8 mouse cellular contexts compared by ENCODE assay signal in genomic region chr2:29633101-29633554, GRCm38 (mm10). TPM values are rescaled to one million over a fixed set of nuclear protein-coding genes. Genes with fewer than 3 reads are reported as not detected.
DNase-seq lines count a peak whose midpoint lies in the region; ATAC-seq and TF ChIP-seq lines count a peak whose summit lies in the region.

No protein-coding gene starts in this region.

- 6% methylated on average over 6 of the region's 6 CpGs for WGBS in cerebellum, adult 2 months
- 13% methylated on average over 6 of the region's 6 CpGs for WGBS in lung, adult 2 months

- peaks cover 30% of the 10 kb centered on the region for H3K4me1 ChIP-seq in ES-Bruce4 (ENCODE audit: control insufficient read depth, insufficient read depth, low read length)
- H3K4me1 ChIP-seq in cerebellum, adult 2 months (ENCODE audit: control insufficient read depth, insufficient read depth, low read length), result peaks cover 31% of the 10 kb centered on the region
- peaks cover 45% of the 10 kb centered on the region for H3K4me1 ChIP-seq in lung, adult 2 months (ENCODE audit: control insufficient read depth, insufficient read depth, low read length)

- no peaks in the 10 kb centered on the region for H3K9me3 ChIP-seq in ES-Bruce4 (replicated peaks; ENCODE audit: control insufficient read depth, insufficient read depth, low read length, poor library complexity, severe bottlenecking)

- no peak overlapping the region for H3K9ac ChIP-seq in ES-Bruce4 (ENCODE audit: low read depth, poor library complexity, severe bottlenecking)

- no peaks in the 10 kb centered on the region for H3K36me3 ChIP-seq in ES-Bruce4 (ENCODE audit: control insufficient read depth, insufficient read depth, low read length, poor library complexity, severe bottlenecking)

- peak overlapping the region; percentile 15; the same call in 1 of the 2 replicates for H3K4me3 ChIP-seq in ES-Bruce4 (ENCODE audit: low read depth, low read length)
- H3K4me3 ChIP-seq in cerebellum, adult 2 months (replicated peaks; ENCODE audit: insufficient read depth, low read depth, low read length), result no peak overlapping the region
- no peak overlapping the region for H3K4me3 ChIP-seq in lung, adult 2 months (replicated peaks; ENCODE audit: extremely low read depth, low read depth, low read length)

- no peak for TF ChIP-seq CTCF in ES-Bruce4 (IDR thresholded peaks at IDR 0.05; ENCODE audit: low read depth, low read length)
- no peak for TF ChIP-seq CTCF in cerebellum, adult 2 months (IDR thresholded peaks at IDR 0.05; ENCODE audit: borderline replicate concordance, insufficient read depth, low read depth, low read length)
- no peak for TF ChIP-seq CTCF in lung, adult 2 months (IDR thresholded peaks at IDR 0.05; ENCODE audit: insufficient read depth, low read length)

- TF ChIP-seq POLR2A in ES-Bruce4 (IDR thresholded peaks at IDR 0.05; ENCODE audit: insufficient read depth, low read length), result no peak
- no peak for TF ChIP-seq POLR2A in cerebellum, adult 2 months (IDR thresholded peaks at IDR 0.05; ENCODE audit: borderline replicate concordance, insufficient read depth, low read length)
- no peak for TF ChIP-seq POLR2A in lung, adult 2 months (IDR thresholded peaks at IDR 0.05; ENCODE audit: borderline replicate concordance, extremely low read depth, low read depth, low read length)

- TF ChIP-seq EP300 in ES-Bruce4 (IDR thresholded peaks at IDR 0.05; ENCODE audit: insufficient read depth, low read depth, low read length), result no peak

- no peak for ATAC-seq in erythroblast, adult 5-6 weeks (replicated peaks; ENCODE audit: low FRiP score, poor library complexity, severe bottlenecking)

- peak overlapping the region; percentile 13; the same call in 1 of the 2 replicates for H3K27ac ChIP-seq in ES-Bruce4 (ENCODE audit: insufficient read depth, low read length)
- peak overlapping the region; percentile 55 for H3K27ac ChIP-seq in cerebellum, adult 2 months (ENCODE audit: insufficient read depth, low read length)

- H3K27me3 ChIP-seq in ES-Bruce4 (ENCODE audit: control insufficient read depth, insufficient read depth, low read length, poor library complexity, severe bottlenecking), result no peaks in the 10 kb centered on the region
- H3K27me3 ChIP-seq in cerebellum, adult 2 months (ENCODE audit: control insufficient read depth, insufficient read depth, low read length), result no peaks in the 10 kb centered on the region

- DNase-seq in 3134 (ENCODE audit: extremely low read depth, insufficient read length, low spot score), result peak; percentile 80
- peak; percentile 77 to 83 for DNase-seq in cerebellum, adult 2 months
- peak; percentile 56 to 74 for DNase-seq in gastrocnemius, postnatal 4 days (ENCODE audit: low spot score in 2 of 2)
- DNase-seq in kidney, adult 11 months, result peak; percentile 96
- DNase-seq in lung, adult 2 months, result peak; percentile 87
- DNase-seq in urinary bladder, adult 18-20 months (ENCODE audit: low spot score in 2 of 2), result peak; percentile 67 to 80

RNA-seq across cellular contexts. Expression of gene Rapgef1, which starts 13.6 kb away (rescaled TPM):
- polyA plus RNA-seq in ES-Bruce4 (2011; ENCODE audit: insufficient read depth, insufficient read length, low read depth, missing spikeins), result 35.0 and 37.0 TPM in 2 replicates
- polyA plus RNA-seq in cerebellum, adult 2 months (2012; rRNA removed), result 72.6 and 80.3 TPM in 2 replicates
- total RNA-seq in gastrocnemius, postnatal 4 days (2021), result 100 to 1,000 TPM; 110 to 121 TPM
- 52.4 and 65.2 TPM in 2 replicates for polyA plus RNA-seq in lung, adult 2 months (2012; rRNA removed)
- 7.5 and 8.5 TPM in 2 replicates for total RNA-seq in erythroblast, adult 5-6 weeks (2015; ENCODE audit: low replicate concordance)
- total RNA-seq in erythroblast, adult 5-6 weeks (2017; ENCODE audit: low replicate concordance), result 7.3 and 13.0 TPM in 2 replicates
